Mouse (Mus musculus) gastrocnemius, postnatal 4 days (tissue): Measurements from ENCODE around the gene Fam83g. TPM values are rescaled to one million over a fixed set of nuclear protein-coding genes. Genes with fewer than 3 reads are reported as not detected.

Experiments
- DNase-seq, 2 experiments: peaks; one replicate each; pipeline ENCODE4 v3.0.0; 2021 to 2022; ENCODE audit warnings: low spot score in 2 of 2, mixed read lengths in 2 of 2
- total RNA-seq, 2 experiments: library from RNA; stranded (reverse); gene quantifications; 2 replicates each; pipeline ENCODE4 v1.2.3; 2021

The Fam83g gene
- total RNA-seq, 2 experiments from 2014 or later: 0.34 to 0.36 TPM

GRCm38 (mm10) chr11:61650470-61651265 lies 33.2 kb upstream of the Fam83g start:
- DNase-seq: no peak

- no peak for DNase-seq
Measured at GRCm38 (mm10) chr11:61652216-61652615, 31.7 kb upstream of the Fam83g start.

GRCm38 (mm10) chr11:61652686-61653447 lies 31.0 kb upstream of the Fam83g start, which contains the start of gene Grap:
Grap (plus strand) TSS chr11:61653265.
- DNase-seq: no peak

- no peak for DNase-seq
Measured at GRCm38 (mm10) chr11:61653568-61653967, 30.3 kb upstream of the Fam83g start.

GRCm38 (mm10) chr11:61654786-61655311 lies 29.0 kb upstream of the Fam83g start:
- no peak for DNase-seq

GRCm38 (mm10) chr11:61655649-61656048 lies 28.2 kb upstream of the Fam83g start:
- no peak for DNase-seq

GRCm38 (mm10) chr11:61656148-61656850 lies 27.6 kb upstream of the Fam83g start:
- DNase-seq: no peak

- DNase-seq: no peak
Measured at GRCm38 (mm10) chr11:61657432-61657831, 26.5 kb upstream of the Fam83g start.

GRCm38 (mm10) chr11:61658360-61658922 lies 25.4 kb upstream of the Fam83g start:
- DNase-seq: no peak

GRCm38 (mm10) chr11:61659011-61659858 lies 24.7 kb upstream of the Fam83g start:
- DNase-seq: no peak

- DNase-seq: no peak
Measured at GRCm38 (mm10) chr11:61660001-61660400, 23.9 kb upstream of the Fam83g start.

- DNase-seq: no peak
Measured at GRCm38 (mm10) chr11:61660806-61661392, 23.0 kb upstream of the Fam83g start.

- DNase-seq: no peak
Measured at GRCm38 (mm10) chr11:61662189-61662588, 21.7 kb upstream of the Fam83g start.

- no peak for DNase-seq
Measured at GRCm38 (mm10) chr11:61665401-61665800, 18.5 kb upstream of the Fam83g start.

GRCm38 (mm10) chr11:61665991-61666799 lies 17.7 kb upstream of the Fam83g start:
- DNase-seq: peak in 1 of 2 experiments; percentile 49

- no peak for DNase-seq
Measured at GRCm38 (mm10) chr11:61667248-61667647, 16.6 kb upstream of the Fam83g start.

- DNase-seq: no peak
Measured at GRCm38 (mm10) chr11:61667782-61668181, 16.1 kb upstream of the Fam83g start.

- DNase-seq: no peak
Measured at GRCm38 (mm10) chr11:61669492-61670490, 14.1 kb upstream of the Fam83g start.
